Mouse (Mus musculus): ENCODE measurements at regions not wholly inside any gene's neighbourhood (a gene's known extent, or its start where the extent isn't known, plus 50 kb on each side); places are given as distances from the start of the nearest gene placed in this dataset.

- TF ChIP-seq POLR2A (IDR thresholded peaks at IDR 0.05; ENCODE audit: extremely low read depth, insufficient read depth, low read length) (no peak), CTCF (IDR thresholded peaks at IDR 0.05; ENCODE audit: low read depth, low read length) (peak; percentile 90)
- Histone ChIP-seq H3K4me1 (ENCODE audit: control insufficient read depth, insufficient read depth, low read length) (no peaks in the 10 kb centered on the region), H3K27ac (replicated peaks; ENCODE audit: insufficient read depth, low read depth, low read length) (no peak overlapping the region), H3K4me3 (ENCODE audit: insufficient read depth, low read depth, low read length) (no peak overlapping the region), H3K79me2 (ENCODE audit: control insufficient read depth, insufficient read depth, low read length) (no peaks in the 10 kb centered on the region), H3K27me3 (ENCODE audit: control insufficient read depth, insufficient read depth, low read length) (no peaks in the 10 kb centered on the region), H3K36me3 (ENCODE audit: control insufficient read depth, insufficient read depth, low read length) (no peaks in the 10 kb centered on the region), H3K9ac (ENCODE audit: low read depth, low read length) (no peak overlapping the region)
- 5% methylated on average over 9 of the region's 9 CpGs for WGBS
- peak; percentile 13 for DNase-seq (ENCODE audit: extremely low read depth, low read depth, low spot score)
Observed at GRCm38 (mm10) chr16:54983759-54984218, 314.0 kb downstream of the Zpld1 start.

- 80% methylated on average over 6 of the region's 6 CpGs for WGBS
- H3K79me2 ChIP-seq (ENCODE audit: control insufficient read depth, insufficient read depth, low read length): no peaks in the 10 kb centered on the region
- no peak overlapping the region for H3K27ac ChIP-seq (replicated peaks; ENCODE audit: insufficient read depth, low read depth, low read length)
- H3K4me1 ChIP-seq (ENCODE audit: control insufficient read depth, insufficient read depth, low read length): no peaks in the 10 kb centered on the region
- no peak overlapping the region for H3K9ac ChIP-seq (ENCODE audit: low read depth, low read length)
- H3K36me3 ChIP-seq (ENCODE audit: control insufficient read depth, insufficient read depth, low read length): no peaks in the 10 kb centered on the region
- DNase-seq (ENCODE audit: extremely low read depth, low read depth, low spot score): no peak
- no peak overlapping the region for H3K4me3 ChIP-seq (ENCODE audit: insufficient read depth, low read depth, low read length)
- no peaks in the 10 kb centered on the region for H3K27me3 ChIP-seq (ENCODE audit: control insufficient read depth, insufficient read depth, low read length)
- TF ChIP-seq POLR2A (IDR thresholded peaks at IDR 0.05; ENCODE audit: extremely low read depth, insufficient read depth, low read length) (no peak), CTCF (IDR thresholded peaks at IDR 0.05; ENCODE audit: low read depth, low read length) (no peak)
Observed at GRCm38 (mm10) chr16:54970356-54970755, 327.4 kb downstream of the Zpld1 start.

DNA sequence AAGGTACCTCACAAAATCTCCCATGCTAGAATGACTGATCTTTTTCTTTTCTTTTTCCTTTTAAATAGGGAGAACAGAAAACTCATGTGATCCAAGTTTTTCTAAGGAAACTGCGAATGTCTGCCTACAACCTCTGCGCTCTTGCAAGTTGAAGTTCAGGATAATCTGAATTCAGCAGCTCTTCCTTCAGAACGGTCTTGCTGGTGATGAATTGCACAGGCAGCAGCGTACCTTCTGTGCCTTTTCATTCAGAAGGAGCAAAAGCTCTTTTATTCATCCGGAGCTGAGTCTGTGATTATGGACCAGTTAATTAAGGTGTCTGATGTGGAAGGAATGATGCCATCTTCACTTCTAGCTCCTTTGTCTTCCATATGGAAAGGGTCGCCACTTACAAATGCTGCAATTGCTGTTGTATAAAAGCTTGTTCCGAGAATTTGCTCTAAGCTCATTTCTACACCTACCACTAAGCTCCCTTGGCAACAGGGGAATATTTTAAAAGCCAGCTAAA lies 353.9 kb downstream of the Zpld1 start:
- Histone ChIP-seq H3K27me3 (ENCODE audit: control insufficient read depth, insufficient read depth, low read length) (no peaks in the 10 kb centered on the region), H3K9ac (ENCODE audit: low read depth, low read length) (no peak overlapping the region), H3K36me3 (ENCODE audit: control insufficient read depth, insufficient read depth, low read length) (no peaks in the 10 kb centered on the region), H3K27ac (replicated peaks; ENCODE audit: insufficient read depth, low read depth, low read length) (no peak overlapping the region), H3K4me1 (ENCODE audit: control insufficient read depth, insufficient read depth, low read length) (no peaks in the 10 kb centered on the region), H3K79me2 (ENCODE audit: control insufficient read depth, insufficient read depth, low read length) (no peaks in the 10 kb centered on the region), H3K4me3 (ENCODE audit: insufficient read depth, low read depth, low read length) (no peak overlapping the region)
- no peak for DNase-seq (ENCODE audit: extremely low read depth, low read depth, low spot score)
- WGBS: 83% methylated on average over 7 of the region's 7 CpGs
- TF ChIP-seq POLR2A (IDR thresholded peaks at IDR 0.05; ENCODE audit: extremely low read depth, insufficient read depth, low read length) (no peak), CTCF (IDR thresholded peaks at IDR 0.05; ENCODE audit: low read depth, low read length) (no peak)

DNA sequence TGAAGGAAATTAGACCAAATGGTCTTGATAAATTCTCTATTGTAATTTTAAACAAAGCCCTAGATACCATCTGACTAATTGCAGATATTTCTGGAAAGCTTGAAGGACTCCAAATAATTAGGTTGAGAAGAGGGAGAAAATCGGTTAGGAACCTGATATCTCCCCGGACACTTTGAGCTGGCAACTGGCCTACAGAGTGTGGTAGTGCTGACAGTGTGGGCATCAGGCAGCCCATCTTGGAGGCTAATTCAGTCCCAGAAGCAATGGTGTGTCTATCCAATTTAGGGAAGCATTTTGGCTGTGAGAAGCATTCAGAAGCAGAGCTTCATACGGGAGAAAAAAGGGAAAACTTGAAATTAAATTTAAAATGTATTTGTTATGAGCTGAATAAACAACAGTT lies 369.5 kb downstream of the Zpld1 start:
- Histone ChIP-seq H3K27ac (replicated peaks; ENCODE audit: insufficient read depth, low read depth, low read length) (no peak overlapping the region), H3K79me2 (ENCODE audit: control insufficient read depth, insufficient read depth, low read length) (no peaks in the 10 kb centered on the region), H3K9ac (ENCODE audit: low read depth, low read length) (no peak overlapping the region), H3K4me3 (ENCODE audit: insufficient read depth, low read depth, low read length) (no peak overlapping the region), H3K36me3 (ENCODE audit: control insufficient read depth, insufficient read depth, low read length) (no peaks in the 10 kb centered on the region), H3K27me3 (ENCODE audit: control insufficient read depth, insufficient read depth, low read length) (no peaks in the 10 kb centered on the region), H3K4me1 (ENCODE audit: control insufficient read depth, insufficient read depth, low read length) (no peaks in the 10 kb centered on the region)
- WGBS: 78% methylated on average over 3 of the region's 3 CpGs
- TF ChIP-seq POLR2A (IDR thresholded peaks at IDR 0.05; ENCODE audit: extremely low read depth, insufficient read depth, low read length) (no peak), CTCF (IDR thresholded peaks at IDR 0.05; ENCODE audit: low read depth, low read length) (no peak)
- no peak for DNase-seq (ENCODE audit: extremely low read depth, low read depth, low spot score)

DNA sequence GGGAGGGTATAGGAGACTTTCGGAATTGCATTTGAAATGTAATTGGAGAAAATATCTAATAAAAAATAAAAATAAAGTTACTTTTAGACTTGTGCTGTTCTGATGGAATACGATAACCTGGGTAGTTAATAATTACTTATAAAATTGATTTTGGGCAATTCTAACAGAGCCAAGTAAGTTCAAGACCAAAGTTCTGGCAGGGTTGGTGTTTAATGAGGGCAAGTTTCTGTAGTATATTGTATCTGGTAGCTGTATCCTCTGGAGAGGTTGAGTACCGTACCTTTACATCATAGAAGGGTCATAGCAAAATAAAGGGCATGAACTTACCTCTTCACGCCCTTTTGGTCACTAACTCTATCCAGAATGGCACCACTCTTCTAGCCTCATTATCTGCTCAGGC lies 394.9 kb downstream of the Zpld1 start:
- TF ChIP-seq CTCF (IDR thresholded peaks at IDR 0.05; ENCODE audit: low read depth, low read length): no peak
- TF ChIP-seq POLR2A (IDR thresholded peaks at IDR 0.05; ENCODE audit: extremely low read depth, insufficient read depth, low read length): no peak
- Histone ChIP-seq H3K4me3 (ENCODE audit: insufficient read depth, low read depth, low read length) (no peak overlapping the region), H3K27ac (replicated peaks; ENCODE audit: insufficient read depth, low read depth, low read length) (no peak overlapping the region), H3K36me3 (ENCODE audit: control insufficient read depth, insufficient read depth, low read length) (no peaks in the 10 kb centered on the region), H3K9ac (ENCODE audit: low read depth, low read length) (no peak overlapping the region), H3K27me3 (ENCODE audit: control insufficient read depth, insufficient read depth, low read length) (no peaks in the 10 kb centered on the region), H3K4me1 (ENCODE audit: control insufficient read depth, insufficient read depth, low read length) (peaks cover 3% of the 10 kb centered on the region; the same call in 1 of the 2 replicates), H3K79me2 (ENCODE audit: control insufficient read depth, insufficient read depth, low read length) (no peaks in the 10 kb centered on the region)
- peak; percentile 95 for DNase-seq (ENCODE audit: extremely low read depth, low read depth, low spot score)
- WGBS: 24% methylated on average over 4 of the region's 4 CpGs

DNA sequence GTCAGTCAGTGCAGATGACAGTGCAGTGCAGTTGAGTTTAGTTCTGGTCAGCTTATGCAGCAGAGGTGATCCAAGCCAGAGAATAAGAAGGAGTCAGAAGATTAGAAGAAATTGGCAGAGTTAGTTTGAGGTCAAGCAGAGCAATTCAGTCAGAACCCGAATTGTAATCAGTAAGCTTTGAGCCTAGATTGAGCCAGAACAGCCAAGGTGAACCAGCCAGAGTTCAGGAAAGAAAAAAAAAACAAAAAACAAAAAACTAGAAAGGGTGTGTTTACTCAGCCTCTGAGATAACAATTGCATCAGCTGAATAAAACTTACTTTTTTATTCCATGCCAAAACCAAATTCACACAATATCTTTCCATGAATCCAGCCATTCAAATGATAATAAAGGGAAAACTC lies 396.3 kb downstream of the Zpld1 start:
- H3K27me3 ChIP-seq (ENCODE audit: control insufficient read depth, insufficient read depth, low read length): no peaks in the 10 kb centered on the region
- no peak overlapping the region; the same call in 1 of the 2 replicates for H3K27ac ChIP-seq (replicated peaks; ENCODE audit: insufficient read depth, low read depth, low read length)
- H3K9ac ChIP-seq (ENCODE audit: low read depth, low read length): no peak overlapping the region
- no peaks in the 10 kb centered on the region for H3K79me2 ChIP-seq (ENCODE audit: control insufficient read depth, insufficient read depth, low read length)
- peaks cover 3% of the 10 kb centered on the region; the same call in 1 of the 2 replicates for H3K4me1 ChIP-seq (ENCODE audit: control insufficient read depth, insufficient read depth, low read length)
- no peak overlapping the region for H3K4me3 ChIP-seq (ENCODE audit: insufficient read depth, low read depth, low read length)
- H3K36me3 ChIP-seq (ENCODE audit: control insufficient read depth, insufficient read depth, low read length): no peaks in the 10 kb centered on the region
- no peak for TF ChIP-seq CTCF (IDR thresholded peaks at IDR 0.05; ENCODE audit: low read depth, low read length)
- TF ChIP-seq POLR2A (IDR thresholded peaks at IDR 0.05; ENCODE audit: extremely low read depth, insufficient read depth, low read length): no peak
- WGBS: 9% methylated on average over 1 of the region's 1 CpGs
- peak; percentile 93 for DNase-seq (ENCODE audit: extremely low read depth, low read depth, low spot score)
